Mouse (Mus musculus) liver, embryonic 14.5 days (tissue): ENCODE measurements at regions not wholly inside any gene's neighbourhood (a gene's known extent, or its start where the extent isn't known, plus 50 kb on each side); places are given as distances from the start of the nearest gene placed in this dataset.
A peak's percentile ranks its signal among the peaks of the same experiment; 100 is the strongest.

ENCODE experiments used
- CTCF ChIP-seq: IDR thresholded peaks from 2 replicates; pipeline ENCODE4 v1.5.1; 2016; ENCODE audit warnings: antibody characterized with exemption, low read depth, control low read depth
- EP300 ChIP-seq: IDR thresholded peaks from 2 replicates; pipeline ENCODE4 v1.6.1; 2016; ENCODE audit warnings: antibody characterized with exemption, low read depth

DNA sequence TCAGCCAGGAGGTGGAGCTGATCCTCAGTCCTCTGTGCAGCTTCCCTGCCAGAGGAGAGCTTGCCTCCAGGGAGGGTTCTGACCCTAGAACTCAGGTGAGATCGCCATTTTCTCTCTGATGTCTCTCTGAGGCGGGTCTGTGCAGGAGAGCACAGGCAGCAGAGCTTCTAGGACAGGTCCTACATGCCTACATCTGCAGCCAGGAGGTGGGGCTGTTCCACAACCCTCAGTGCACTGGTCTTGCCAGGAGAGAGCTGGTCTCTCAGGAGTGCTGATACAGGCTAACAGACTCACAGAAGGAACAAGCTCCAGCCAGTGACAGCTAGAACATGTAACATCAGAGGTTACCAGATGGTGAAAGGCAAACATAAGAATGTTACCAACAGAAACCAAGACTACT is 165.4 kb downstream of the Tmem17 start:
- peak; percentile 53 for TF ChIP-seq CTCF
- TF ChIP-seq EP300 = no peak
